Mouse (Mus musculus): Measurements from ENCODE around the gene 1110032A03Rik. TPM values are rescaled to one million over a fixed set of nuclear protein-coding genes. Genes with fewer than 3 reads are reported as not detected.
A peak's percentile ranks its signal among the peaks of the same experiment; 100 is the strongest.

1110032A03Rik gene
- polyA plus RNA-seq, 1 experiment from 2014 or later = 65.0 TPM

- Histone ChIP-seq H3K4me1 (ENCODE audit: control insufficient read depth, insufficient read depth, low read length) (no peaks in the 10 kb centered on the region; the same call in 1 of the 2 replicates), H3K9ac (ENCODE audit: low read length) (peak within 1 kb of the TSS; percentile 38; the same call in 1 of the 2 replicates), H3K27ac (ENCODE audit: low read depth, low read length) (no peak within 1 kb of the TSS), H3K27me3 (replicated peaks; ENCODE audit: control insufficient read depth, insufficient read depth, low read length) (no peaks in the 10 kb centered on the region), H3K36me3 (ENCODE audit: control insufficient read depth, insufficient read depth, low read length) (no peaks in the 10 kb centered on the region), H3K4me2 (ENCODE audit: low read length) (peak within 1 kb of the TSS; percentile 52), H3K9me3 (replicated peaks; ENCODE audit: control insufficient read depth, low read length) (no peaks in the 10 kb centered on the region), H3K4me3 (ENCODE audit: low read depth, low read length) (peak within 1 kb of the TSS; percentile 23)
- ATAC-seq (no peak), DNase-seq (ENCODE audit: low spot score) (peak; percentile 47)
- under 1% methylated on average over 19 of the region's 19 CpGs for WGBS
Observed at GRCm38 (mm10) chr9:50746214-50746677, 29.1 kb downstream of the 1110032A03Rik start, which contains the start of gene 2310030G06Rik. Gene 2310030G06Rik, minus strand, starts transcription at chr9:50746536.

GRCm38 (mm10) chr9:50745806-50746205 is 29.5 kb downstream of the 1110032A03Rik start:
- ATAC-seq (no peak), DNase-seq (ENCODE audit: low spot score) (no peak)
- Histone ChIP-seq H3K27ac (ENCODE audit: low read depth, low read length) (no peak overlapping the region), H3K4me3 (ENCODE audit: low read depth, low read length) (peak overlapping the region; percentile 23), H3K9ac (ENCODE audit: low read length) (peak overlapping the region; percentile 38; the same call in 1 of the 2 replicates), H3K4me1 (ENCODE audit: control insufficient read depth, insufficient read depth, low read length) (no peaks in the 10 kb centered on the region; the same call in 1 of the 2 replicates), H3K9me3 (replicated peaks; ENCODE audit: control insufficient read depth, low read length) (no peaks in the 10 kb centered on the region), H3K36me3 (ENCODE audit: control insufficient read depth, insufficient read depth, low read length) (no peaks in the 10 kb centered on the region), H3K27me3 (replicated peaks; ENCODE audit: control insufficient read depth, insufficient read depth, low read length) (no peaks in the 10 kb centered on the region), H3K4me2 (ENCODE audit: low read length) (peak overlapping the region; percentile 52)
- 13% methylated on average over 7 of the region's 7 CpGs for WGBS

DNA sequence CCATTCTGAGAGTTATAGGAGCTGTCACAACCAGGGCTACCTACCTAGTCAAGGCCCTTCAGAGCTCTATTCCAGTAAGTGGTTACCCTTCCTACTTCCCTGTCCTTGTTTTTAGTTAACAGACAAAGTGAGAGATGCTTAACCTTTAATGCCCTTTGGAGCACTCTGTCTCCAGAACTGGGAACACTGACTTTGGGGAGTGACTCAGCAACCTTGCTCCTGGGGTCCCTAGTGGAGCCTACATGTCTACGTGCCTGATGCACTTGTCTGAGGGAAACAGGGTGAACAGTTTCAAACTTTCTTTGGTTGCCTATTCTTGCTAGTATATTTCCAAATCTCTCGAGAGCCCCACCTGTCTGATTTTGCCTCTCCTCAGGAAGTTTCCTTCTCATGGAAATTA is 32.6 kb downstream of the 1110032A03Rik start:
- ATAC-seq = no peak
- no peak for DNase-seq (ENCODE audit: low spot score)
- no peak overlapping the region for H3K9ac ChIP-seq (ENCODE audit: low read length)
- no peaks in the 10 kb centered on the region for H3K27me3 ChIP-seq (replicated peaks; ENCODE audit: control insufficient read depth, insufficient read depth, low read length)
- H3K4me3 ChIP-seq (ENCODE audit: low read depth, low read length) = no peak overlapping the region
- 83% methylated on average over 2 of the region's 2 CpGs for WGBS
- H3K4me1 ChIP-seq (ENCODE audit: control insufficient read depth, insufficient read depth, low read length) = peaks cover 7% of the 10 kb centered on the region; the same call in 1 of the 2 replicates
- no peak overlapping the region for H3K4me2 ChIP-seq (ENCODE audit: low read length)
- no peaks in the 10 kb centered on the region for H3K36me3 ChIP-seq (ENCODE audit: control insufficient read depth, insufficient read depth, low read length)
- H3K27ac ChIP-seq (ENCODE audit: low read depth, low read length) = no peak overlapping the region
- no peaks in the 10 kb centered on the region for H3K9me3 ChIP-seq (replicated peaks; ENCODE audit: control insufficient read depth, low read length)

DNA sequence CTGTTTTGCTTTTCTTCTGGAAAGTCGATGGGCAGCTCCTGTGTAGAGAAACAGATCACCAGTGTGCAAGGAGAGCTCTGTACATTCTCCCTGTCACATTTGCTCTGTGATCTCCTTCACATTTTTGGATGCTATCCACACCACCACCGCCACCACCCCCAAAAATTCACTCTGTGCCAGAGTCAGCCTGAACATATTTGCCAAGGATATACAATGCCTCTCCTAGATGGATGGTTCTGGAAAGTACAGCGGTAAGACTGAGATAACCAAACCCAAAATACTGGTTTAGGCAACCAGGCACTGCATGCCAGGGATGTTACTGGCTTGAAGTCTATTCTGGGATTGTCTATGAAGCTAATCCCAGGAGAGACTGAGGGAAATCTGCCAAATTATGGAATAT is 33.1 kb downstream of the 1110032A03Rik start:
- ATAC-seq = no peak
- Histone ChIP-seq H3K27me3 (replicated peaks; ENCODE audit: control insufficient read depth, insufficient read depth, low read length) (no peaks in the 10 kb centered on the region), H3K4me2 (ENCODE audit: low read length) (no peak overlapping the region), H3K9me3 (replicated peaks; ENCODE audit: control insufficient read depth, low read length) (no peaks in the 10 kb centered on the region), H3K9ac (ENCODE audit: low read length) (no peak overlapping the region), H3K27ac (ENCODE audit: low read depth, low read length) (no peak overlapping the region), H3K36me3 (ENCODE audit: control insufficient read depth, insufficient read depth, low read length) (no peaks in the 10 kb centered on the region), H3K4me3 (ENCODE audit: low read depth, low read length) (no peak overlapping the region), H3K4me1 (ENCODE audit: control insufficient read depth, insufficient read depth, low read length) (peaks cover 7% of the 10 kb centered on the region; the same call in 1 of the 2 replicates)
- 90% methylated on average over 3 of the region's 3 CpGs for WGBS
- no peak for DNase-seq (ENCODE audit: low spot score)

- H3K4me2 ChIP-seq (ENCODE audit: low read length) = no peak overlapping the region
- no peaks in the 10 kb centered on the region for H3K9me3 ChIP-seq (replicated peaks; ENCODE audit: control insufficient read depth, low read length)
- ATAC-seq (no peak), DNase-seq (ENCODE audit: low spot score) (no peak)
- 91% methylated on average over 14 of the region's 14 CpGs for WGBS
- H3K27ac ChIP-seq (ENCODE audit: low read depth, low read length) = no peak overlapping the region
- H3K4me3 ChIP-seq (ENCODE audit: low read depth, low read length) = no peak overlapping the region
- peaks cover 7% of the 10 kb centered on the region; the same call in 1 of the 2 replicates for H3K4me1 ChIP-seq (ENCODE audit: control insufficient read depth, insufficient read depth, low read length)
- H3K9ac ChIP-seq (ENCODE audit: low read length) = no peak overlapping the region
- no peaks in the 10 kb centered on the region for H3K36me3 ChIP-seq (ENCODE audit: control insufficient read depth, insufficient read depth, low read length)
- H3K27me3 ChIP-seq (replicated peaks; ENCODE audit: control insufficient read depth, insufficient read depth, low read length) = no peaks in the 10 kb centered on the region
Observed at GRCm38 (mm10) chr9:50740867-50741784, 34.2 kb downstream of the 1110032A03Rik start.

GRCm38 (mm10) chr9:50738914-50739870 is 36.1 kb downstream of the 1110032A03Rik start, which contains the start of gene Dixdc1:
Gene Dixdc1, minus strand, starts transcription at chr9:50739517.
- Histone ChIP-seq H3K27me3 (replicated peaks; ENCODE audit: control insufficient read depth, insufficient read depth, low read length) (no peaks in the 10 kb centered on the region), H3K4me1 (ENCODE audit: control insufficient read depth, insufficient read depth, low read length) (peaks cover 7% of the 10 kb centered on the region; the same call in 1 of the 2 replicates), H3K9ac (ENCODE audit: low read length) (no peak within 1 kb of the TSS), H3K36me3 (ENCODE audit: control insufficient read depth, insufficient read depth, low read length) (no peaks in the 10 kb centered on the region), H3K4me3 (ENCODE audit: low read depth, low read length) (peak within 1 kb of the TSS; percentile 27), H3K4me2 (ENCODE audit: low read length) (peak within 1 kb of the TSS; percentile 62), H3K27ac (ENCODE audit: low read depth, low read length) (no peak within 1 kb of the TSS), H3K9me3 (replicated peaks; ENCODE audit: control insufficient read depth, low read length) (no peaks in the 10 kb centered on the region)
- ATAC-seq (peak; percentile 97), DNase-seq (ENCODE audit: low spot score) (peak; percentile 87)
- 12% methylated on average over 36 of the region's 36 CpGs for WGBS

DNA sequence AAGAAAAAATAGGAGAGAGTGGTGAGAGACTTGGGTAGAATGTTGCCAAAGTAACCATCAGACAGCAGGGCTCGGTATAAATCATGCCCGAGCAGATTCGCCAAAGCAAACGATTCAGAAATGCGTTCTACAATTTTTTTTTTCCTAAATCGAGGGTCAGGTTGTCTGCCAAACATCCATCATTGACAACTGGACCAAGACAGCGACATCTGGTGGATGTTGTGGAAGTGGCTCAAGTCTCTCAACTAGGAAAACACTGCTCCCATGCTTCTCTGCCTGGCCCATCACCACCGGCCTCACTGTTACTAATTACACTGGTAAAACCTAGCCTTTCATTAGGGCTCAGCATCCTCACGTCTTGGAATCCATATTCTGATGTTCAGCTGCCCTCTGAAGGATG is 40.3 kb downstream of the 1110032A03Rik start:
- Histone ChIP-seq H3K4me3 (ENCODE audit: low read depth, low read length) (no peak overlapping the region), H3K9ac (ENCODE audit: low read length) (no peak overlapping the region)
- no peak for ATAC-seq

DNA sequence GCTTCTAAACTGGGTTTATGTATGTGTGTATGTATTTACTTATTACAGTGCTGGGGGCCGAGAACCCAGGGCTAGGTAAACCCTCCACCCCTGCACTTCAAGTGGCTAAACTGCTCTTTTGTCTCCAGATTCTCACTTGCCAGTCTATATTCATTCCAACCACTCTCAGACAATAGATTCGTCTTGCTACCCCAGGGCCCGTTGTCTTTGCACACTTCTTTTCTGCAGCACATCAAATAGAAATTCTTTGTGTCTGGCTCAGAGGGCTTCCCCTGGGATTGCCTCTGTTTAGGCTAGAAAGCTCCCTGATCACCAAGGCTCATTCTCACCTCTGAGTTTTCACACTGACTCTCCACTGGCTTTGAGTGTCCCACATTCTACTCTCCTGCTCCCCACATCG is 42.8 kb downstream of the 1110032A03Rik start:
- DNase-seq (ENCODE audit: low spot score) (peak; percentile 14), ATAC-seq (no peak)
- no peak overlapping the region for H3K4me2 ChIP-seq (ENCODE audit: low read length)
- H3K27ac ChIP-seq (ENCODE audit: low read depth, low read length) = no peak overlapping the region
- H3K9me3 ChIP-seq (replicated peaks; ENCODE audit: control insufficient read depth, low read length) = no peaks in the 10 kb centered on the region
- WGBS = 9% methylated on average over 4 of the region's 4 CpGs
- no peaks in the 10 kb centered on the region for H3K27me3 ChIP-seq (replicated peaks; ENCODE audit: control insufficient read depth, insufficient read depth, low read length)
- H3K4me1 ChIP-seq (ENCODE audit: control insufficient read depth, insufficient read depth, low read length) = peaks cover under 1% of the 10 kb centered on the region; the same call in 1 of the 2 replicates
- H3K9ac ChIP-seq (ENCODE audit: low read length) = 0 out of 2 replicates have a peak overlapping the region, but pooled peaks have one; percentile 21
- no peak overlapping the region for H3K4me3 ChIP-seq (ENCODE audit: low read depth, low read length)
- no peaks in the 10 kb centered on the region for H3K36me3 ChIP-seq (ENCODE audit: control insufficient read depth, insufficient read depth, low read length)

More for the DNA sequence above, 40.3 kb downstream of the 1110032A03Rik start:
- Histone ChIP-seq H3K4me1 (ENCODE audit: control insufficient read depth, insufficient read depth, low read length) (peaks cover 7% of the 10 kb centered on the region; the same call in 1 of the 2 replicates), H3K9me3 (replicated peaks; ENCODE audit: control insufficient read depth, low read length) (no peaks in the 10 kb centered on the region), H3K27me3 (replicated peaks; ENCODE audit: control insufficient read depth, insufficient read depth, low read length) (no peaks in the 10 kb centered on the region), H3K27ac (ENCODE audit: low read depth, low read length) (no peak overlapping the region), H3K4me2 (ENCODE audit: low read length) (0 out of 2 replicates have a peak overlapping the region, but pooled peaks have one; percentile 33), H3K36me3 (ENCODE audit: control insufficient read depth, insufficient read depth, low read length) (no peaks in the 10 kb centered on the region)
- DNase-seq (ENCODE audit: low spot score) = peak; percentile 79
- WGBS = 2% methylated on average over 9 of the region's 9 CpGs
